Mouse (Mus musculus) bone marrow, adult 2 months (tissue): ENCODE data around the gene Bfsp2. TPM values are rescaled to one million over a fixed set of nuclear protein-coding genes. Genes with fewer than 3 reads are reported as not detected.
A peak's percentile ranks its signal among the peaks of the same experiment; 100 is the strongest.

Source experiments
- H3K27ac ChIP-seq: fragments of 200-500 bp; 2 replicates; pipeline ENCODE4 v1.5.1; 2012; ENCODE audit warnings: low read depth, mild to moderate bottlenecking, control low read depth, inconsistent platforms, low read length; ENCODE audit not compliant: control insufficient read depth, poor library complexity, insufficient read depth
- H3K4me1 ChIP-seq: fragments of 200-500 bp; 2 replicates; pipeline ENCODE4 v1.6.1; 2011; ENCODE audit warnings: low read length; ENCODE audit not compliant: control insufficient read depth, insufficient read depth
- H3K4me3 ChIP-seq: fragments of 200-500 bp; replicated peaks from 2 replicates; pipeline ENCODE3; 2011; ENCODE audit warnings: mild to moderate bottlenecking, low read depth, low read length, control low read depth; ENCODE audit not compliant: control insufficient read depth
- CTCF ChIP-seq: fragments of 200-500 bp; IDR thresholded peaks from 2 replicates; pipeline ENCODE4 v1.5.1; 2011; ENCODE audit warnings: low read length, control low read depth; ENCODE audit not compliant: control insufficient read depth, insufficient read depth
- POLR2A ChIP-seq: fragments of 200-500 bp; IDR thresholded peaks from 2 replicates; pipeline ENCODE4 v1.6.1; 2011; ENCODE audit warnings: low read depth, mild to moderate bottlenecking, control low read depth, low read length, borderline replicate concordance; ENCODE audit not compliant: control insufficient read depth
- WGBS: fragments of 180-500 bp; shearing (Covaris S2); methylation state at CpG from one replicate; pipeline ENCODE4 v1.1.7; 2018; 5-methylcytosine and 5-hydroxymethylcytosine counted together
- polyA plus RNA-seq: library from polyadenylated mRNA; stranded (reverse); fragments of >200 nt; gene quantifications from 2 replicates; pipeline ENCODE4 v1.2.4, GENCODE M21; 2011; ENCODE audit warnings: low replicate concordance; ENCODE audit not compliant: missing spikeins, insufficient read depth, insufficient read length

Gene Bfsp2
- polyA plus RNA-seq, 1 experiment = 11.3 TPM

DNA sequence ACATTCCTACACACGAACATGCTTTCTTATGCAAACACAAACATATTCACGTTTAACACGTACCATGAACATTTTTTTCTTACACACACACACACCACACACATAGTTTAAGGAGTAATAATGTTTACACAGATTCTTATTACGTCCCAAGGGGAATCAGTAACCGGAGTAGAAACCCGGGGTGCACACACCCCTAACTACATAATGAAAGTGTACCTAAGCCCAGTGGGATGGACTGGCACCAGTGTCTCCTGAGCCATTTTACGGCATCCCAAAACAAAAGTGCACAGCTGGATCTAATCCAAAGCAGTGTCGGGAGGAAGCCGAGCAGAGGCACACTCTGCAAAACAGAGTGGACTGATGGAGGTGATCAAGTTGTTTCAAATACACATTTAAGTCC lies 66.8 kb downstream of the Bfsp2 start:
- TF ChIP-seq CTCF (no peak), POLR2A (no peak)
- 78% methylated on average over 9 of the region's 9 CpGs for WGBS
- no peak overlapping the region for H3K27ac ChIP-seq

DNA sequence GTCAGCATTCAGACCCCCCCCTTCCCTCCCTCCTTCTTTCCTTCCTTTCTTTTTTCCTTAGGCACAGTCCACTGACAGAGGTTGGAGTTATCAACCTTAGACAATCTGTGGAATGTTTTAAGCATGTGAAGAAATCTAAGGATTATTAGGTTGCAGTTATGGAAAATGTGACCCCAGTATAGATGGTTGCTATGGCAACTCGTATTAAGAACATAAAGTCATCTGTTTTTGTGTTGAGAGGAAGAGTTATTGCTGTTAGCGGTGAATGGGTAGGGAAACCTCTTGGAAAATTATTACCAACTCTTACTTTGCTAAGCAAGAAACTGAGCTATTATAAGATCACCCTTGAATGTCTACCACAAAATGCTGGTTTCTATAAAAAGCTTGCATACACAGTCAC lies 71.1 kb downstream of the Bfsp2 start:
- no peak for TF ChIP-seq CTCF
- TF ChIP-seq POLR2A = no peak
- H3K4me1 ChIP-seq = no peaks in the 10 kb centered on the region
- no peak overlapping the region for H3K4me3 ChIP-seq
- H3K27ac ChIP-seq = no peak overlapping the region
- 77% methylated on average over 2 of the region's 2 CpGs for WGBS

More for the DNA sequence above, 66.8 kb downstream of the Bfsp2 start:
- no peaks in the 10 kb centered on the region for H3K4me1 ChIP-seq
- H3K4me3 ChIP-seq = no peak overlapping the region

DNA sequence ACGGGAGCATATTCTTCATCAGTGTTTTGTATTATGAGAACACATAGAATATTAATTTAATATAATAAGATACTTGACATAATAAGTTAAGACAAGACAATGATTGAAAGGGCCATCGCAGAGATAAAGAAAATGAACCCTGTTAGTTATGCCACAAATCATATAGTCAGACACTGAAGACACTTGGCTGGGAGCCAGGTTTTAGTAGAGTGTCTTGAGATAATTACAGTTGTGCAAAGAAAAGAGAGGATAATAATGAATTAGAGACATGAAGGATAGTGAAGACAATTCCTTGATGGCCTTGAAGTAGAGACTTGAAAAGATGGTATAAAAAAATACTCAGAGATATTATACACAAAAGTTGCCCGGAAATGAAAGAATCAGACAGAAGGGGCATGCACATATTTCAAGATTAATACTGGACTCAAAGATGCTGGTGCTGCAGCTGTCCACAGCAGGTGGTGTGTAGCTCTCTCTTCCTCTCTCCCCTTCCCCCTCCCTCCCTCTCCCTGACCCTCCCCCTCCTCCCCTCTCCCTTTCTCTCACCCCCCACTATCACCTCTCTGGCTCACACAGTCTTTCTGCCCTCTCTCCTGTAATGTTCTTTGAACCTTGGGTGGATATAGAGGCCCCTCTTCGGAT lies 72.0 kb downstream of the Bfsp2 start:
- WGBS = 75% methylated on average over 4 of the region's 4 CpGs
- H3K4me3 ChIP-seq = no peak overlapping the region
- no peaks in the 10 kb centered on the region for H3K4me1 ChIP-seq
- H3K27ac ChIP-seq = no peak overlapping the region
- TF ChIP-seq CTCF (no peak), POLR2A (no peak)

DNA sequence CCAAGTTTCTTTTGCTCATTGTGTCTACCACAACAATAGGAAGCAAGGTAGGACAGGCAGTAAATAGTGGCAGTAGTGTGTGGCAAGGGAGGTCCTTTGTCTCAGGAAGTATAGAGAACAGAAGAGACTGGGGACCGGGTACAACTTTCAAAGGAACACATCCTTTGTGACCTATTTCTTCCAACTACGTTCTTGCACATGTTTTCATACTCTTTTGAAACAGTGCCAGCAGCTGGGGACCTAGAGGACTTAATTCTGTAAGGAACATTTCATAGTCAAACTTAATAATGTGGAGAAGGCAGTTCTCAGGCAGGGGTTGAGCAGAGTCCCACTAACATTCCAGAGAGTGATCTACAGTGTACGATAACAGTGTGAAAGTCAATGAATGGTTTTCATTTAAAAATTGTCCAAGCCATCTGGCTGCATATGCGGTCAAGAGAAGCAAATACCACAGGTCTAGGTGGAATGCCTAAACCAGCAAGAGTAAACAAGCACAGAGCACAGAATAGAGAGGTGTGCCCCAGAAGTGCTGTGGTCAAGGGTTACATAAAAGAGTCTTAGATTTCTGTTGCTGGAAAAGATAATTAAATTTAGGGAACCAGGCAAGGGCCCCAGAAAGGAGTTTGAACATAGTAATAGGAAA lies 76.8 kb downstream of the Bfsp2 start:
- H3K4me3 ChIP-seq = no peak overlapping the region
- no peak overlapping the region for H3K27ac ChIP-seq
- WGBS = 70% methylated on average over 4 of the region's 4 CpGs
- no peak for TF ChIP-seq CTCF
- TF ChIP-seq POLR2A = no peak
- no peaks in the 10 kb centered on the region for H3K4me1 ChIP-seq

DNA sequence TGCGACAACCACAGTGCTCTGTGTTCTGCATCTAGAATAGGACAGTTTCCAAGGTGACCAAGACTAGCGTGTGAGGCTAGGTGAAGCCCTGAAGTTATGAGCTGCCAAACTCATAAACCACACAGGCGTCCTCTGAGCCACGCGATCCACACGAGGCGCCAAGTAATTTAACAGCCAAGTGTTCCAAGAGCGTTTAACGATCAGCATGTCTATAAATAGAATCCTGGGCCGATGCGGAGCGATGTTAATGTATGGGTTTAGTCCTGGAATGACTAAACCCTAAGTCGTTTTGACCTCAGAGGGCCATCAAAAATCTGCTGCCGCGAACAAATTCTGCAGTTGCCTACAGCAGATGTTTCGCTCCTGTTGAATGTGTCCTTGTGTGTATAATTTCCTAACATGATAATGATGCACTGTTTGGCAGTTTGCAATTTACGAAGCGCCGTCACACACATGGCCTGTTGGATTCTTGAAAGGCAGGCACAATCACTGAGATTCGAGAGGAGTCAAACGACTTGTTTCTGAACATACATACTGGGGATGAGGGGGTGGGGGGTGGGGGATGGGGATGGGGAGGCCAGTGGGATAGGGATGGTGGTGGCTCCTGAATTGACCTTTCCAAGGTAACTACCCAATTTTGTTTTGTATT lies 81.6 kb downstream of the Bfsp2 start:
- WGBS = 90% methylated on average over 21 of the region's 21 CpGs
- Histone ChIP-seq H3K27ac (no peak overlapping the region), H3K4me1 (no peaks in the 10 kb centered on the region), H3K4me3 (no peak overlapping the region)
- TF ChIP-seq CTCF (no peak), POLR2A (no peak)

DNA sequence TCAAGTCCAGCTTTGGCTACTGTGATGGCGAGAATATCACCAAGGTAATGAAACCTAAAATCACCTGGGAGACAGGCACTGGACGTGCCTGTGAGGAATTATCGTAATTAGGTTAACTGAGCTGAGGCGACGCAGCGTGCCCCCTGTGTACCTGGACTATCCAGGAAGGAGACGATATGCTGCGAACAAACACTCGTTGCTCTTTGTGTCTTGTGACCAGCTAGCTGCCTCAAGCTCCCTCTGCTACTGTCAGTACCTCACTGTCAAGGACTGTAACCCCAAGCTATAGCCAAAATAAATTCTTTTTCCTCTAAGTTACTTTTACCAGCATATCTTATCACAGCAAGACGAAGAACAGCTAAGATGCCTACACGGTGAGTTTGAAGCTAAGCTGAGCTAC lies 87.0 kb downstream of the Bfsp2 start:
- Histone ChIP-seq H3K4me3 (no peak overlapping the region), H3K27ac (no peak overlapping the region), H3K4me1 (peaks cover 3% of the 10 kb centered on the region)
- TF ChIP-seq CTCF (no peak), POLR2A (no peak)
- WGBS = 90% methylated on average over 11 of the region's 11 CpGs

DNA sequence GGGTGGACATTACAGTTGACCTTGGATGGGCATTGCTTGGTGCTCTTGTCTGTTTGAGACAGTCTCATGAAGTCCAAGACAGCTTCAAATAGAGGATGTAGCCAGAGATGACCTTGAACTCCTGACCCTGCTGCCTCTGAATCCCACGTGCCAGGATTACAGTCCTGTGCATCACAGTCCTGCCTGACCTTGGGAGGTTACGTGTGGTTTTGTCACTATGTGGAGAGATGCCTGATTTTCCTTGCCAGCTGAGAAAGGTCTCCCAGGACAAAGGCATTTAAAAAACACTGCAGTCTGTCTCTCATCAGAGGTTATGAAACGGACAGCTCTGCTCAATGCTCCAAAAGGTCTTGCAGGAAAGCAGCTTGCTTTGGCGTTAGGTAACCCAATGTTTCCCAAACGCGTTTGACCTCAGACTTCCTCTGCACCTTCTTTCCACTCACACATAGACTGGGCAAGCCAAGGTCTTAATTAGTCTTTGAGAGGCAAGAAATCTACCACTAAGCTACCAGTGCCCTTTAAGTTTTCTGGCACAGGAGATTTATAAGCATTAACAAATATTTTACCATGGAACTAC lies 88.3 kb downstream of the Bfsp2 start:
- peaks cover 3% of the 10 kb centered on the region for H3K4me1 ChIP-seq

DNA sequence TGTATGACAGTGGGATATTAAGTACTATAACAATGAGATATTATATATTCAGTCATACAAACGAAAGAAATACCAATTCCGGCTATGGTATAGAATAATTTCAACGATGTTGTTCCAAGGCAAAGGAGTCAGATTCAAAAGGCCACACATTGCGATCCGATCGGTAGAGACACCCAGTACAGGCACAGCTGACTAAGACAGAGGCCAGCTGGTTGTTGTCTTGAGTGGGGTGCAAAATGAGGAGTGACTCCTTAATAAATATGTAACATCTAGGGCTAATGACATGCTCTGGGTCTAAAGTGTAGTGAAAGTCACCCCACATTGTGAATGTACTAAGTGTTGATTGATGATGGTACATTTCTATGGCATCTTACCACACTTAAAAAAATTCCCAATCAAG lies 91.0 kb downstream of the Bfsp2 start:
- 91% methylated on average over 6 of the region's 6 CpGs for WGBS
- Histone ChIP-seq H3K27ac (no peak overlapping the region), H3K4me1 (peaks cover 3% of the 10 kb centered on the region), H3K4me3 (no peak overlapping the region)
- TF ChIP-seq POLR2A (no peak), CTCF (no peak)

More for the DNA sequence above, 88.3 kb downstream of the Bfsp2 start:
- no peak overlapping the region for H3K4me3 ChIP-seq
- H3K27ac ChIP-seq = peak overlapping the region; percentile 76; the same call in 1 of the 2 replicates
- 43% methylated on average over 6 of the region's 6 CpGs for WGBS
- TF ChIP-seq POLR2A (no peak), CTCF (no peak)
